Mouse (Mus musculus): Measurements from ENCODE around the gene Ss18l1. TPM values are rescaled to one million over a fixed set of nuclear protein-coding genes. Genes with fewer than 3 reads are reported as not detected.

Gene Ss18l1
- total and polyA plus RNA-seq, 2 experiments, result 2.0 to 4.6 TPM

- DNase-seq (ENCODE audit: extremely low read depth, low read depth, low spot score), result no peak
- TF ChIP-seq CTCF (IDR thresholded peaks at IDR 0.05; ENCODE audit: low read depth, low read length) (no peak), POLR2A (IDR thresholded peaks at IDR 0.05; ENCODE audit: extremely low read depth, insufficient read depth, low read length) (no peak)
- WGBS, result 69% methylated on average over 17 of the region's 17 CpGs
- Histone ChIP-seq H3K36me3 (ENCODE audit: control insufficient read depth, insufficient read depth, low read length) (no peaks in the 10 kb centered on the region), H3K27me3 (ENCODE audit: control insufficient read depth, insufficient read depth, low read length) (no peaks in the 10 kb centered on the region), H3K4me1 (ENCODE audit: control insufficient read depth, insufficient read depth, low read length) (peaks cover 5% of the 10 kb centered on the region), H3K9ac (ENCODE audit: low read depth, low read length) (no peak overlapping the region), H3K79me2 (ENCODE audit: control insufficient read depth, insufficient read depth, low read length) (peaks cover under 1% of the 10 kb centered on the region; the same call in 1 of the 2 replicates), H3K27ac (replicated peaks; ENCODE audit: insufficient read depth, low read depth, low read length) (no peak overlapping the region), H3K4me3 (ENCODE audit: insufficient read depth, low read depth, low read length) (no peak overlapping the region)
Measured at GRCm38 (mm10) chr2:180113909-180114890, 71.9 kb downstream of the Ss18l1 start.

DNA sequence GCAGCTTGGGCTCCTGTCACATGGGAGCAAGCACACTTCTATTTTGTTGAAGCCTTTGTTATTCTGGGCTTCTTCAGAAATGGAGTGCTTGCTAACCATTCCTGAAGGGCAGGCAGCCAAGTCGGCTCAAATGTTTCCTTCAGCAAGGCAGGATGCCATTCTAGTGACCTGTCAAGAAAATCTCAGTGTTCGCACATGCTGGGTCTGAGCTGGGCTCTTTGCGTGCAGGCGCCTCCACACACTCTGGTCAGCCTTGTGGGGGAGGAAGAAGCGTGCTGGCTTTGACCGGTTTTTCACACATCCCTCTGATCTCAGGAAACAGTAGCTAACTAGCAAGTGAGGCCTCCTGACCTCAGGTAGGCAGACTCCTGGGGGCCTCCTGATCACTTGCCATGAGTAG is 73.0 kb downstream of the Ss18l1 start:
- Histone ChIP-seq H3K36me3 (ENCODE audit: control insufficient read depth, insufficient read depth, low read length) (no peaks in the 10 kb centered on the region), H3K9ac (ENCODE audit: low read depth, low read length) (no peak overlapping the region), H3K79me2 (ENCODE audit: control insufficient read depth, insufficient read depth, low read length) (peaks cover 10% of the 10 kb centered on the region), H3K4me1 (ENCODE audit: control insufficient read depth, insufficient read depth, low read length) (peaks cover 10% of the 10 kb centered on the region), H3K27ac (replicated peaks; ENCODE audit: insufficient read depth, low read depth, low read length) (no peak overlapping the region), H3K27me3 (ENCODE audit: control insufficient read depth, insufficient read depth, low read length) (no peaks in the 10 kb centered on the region), H3K4me3 (ENCODE audit: insufficient read depth, low read depth, low read length) (no peak overlapping the region)
- 68% methylated on average over 6 of the region's 6 CpGs for WGBS
- no peak for TF ChIP-seq POLR2A (IDR thresholded peaks at IDR 0.05; ENCODE audit: extremely low read depth, insufficient read depth, low read length)
- TF ChIP-seq CTCF (IDR thresholded peaks at IDR 0.05; ENCODE audit: low read depth, low read length), result no peak
- no peak for DNase-seq (ENCODE audit: extremely low read depth, low read depth, low spot score)

DNA sequence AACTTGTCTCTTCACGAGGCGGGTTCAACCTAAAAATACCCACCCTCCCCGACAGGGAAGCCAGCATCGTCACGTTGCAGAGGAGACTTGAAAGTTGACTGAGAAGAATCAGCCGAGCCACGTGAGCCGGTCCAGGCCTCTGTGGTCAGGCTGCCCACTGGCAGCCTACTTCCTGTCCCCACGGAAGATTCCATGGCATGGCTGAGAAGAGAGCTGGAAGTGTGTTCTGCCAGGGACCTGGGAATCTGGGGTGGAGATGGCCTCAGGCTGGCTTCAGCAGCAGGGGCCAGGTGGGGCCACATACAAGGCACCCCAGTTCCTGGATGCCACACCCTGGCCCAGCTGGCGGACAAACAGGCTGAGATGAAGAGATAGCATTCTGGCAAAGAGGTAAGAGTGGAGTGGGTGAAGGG is 73.8 kb downstream of the Ss18l1 start:
- H3K9ac ChIP-seq (ENCODE audit: low read depth, low read length), result no peak overlapping the region
- peaks cover 12% of the 10 kb centered on the region for H3K4me1 ChIP-seq (ENCODE audit: control insufficient read depth, insufficient read depth, low read length)
- WGBS, result 76% methylated on average over 10 of the region's 10 CpGs
- H3K27ac ChIP-seq (replicated peaks; ENCODE audit: insufficient read depth, low read depth, low read length), result no peak overlapping the region
- no peak for DNase-seq (ENCODE audit: extremely low read depth, low read depth, low spot score)
- H3K4me3 ChIP-seq (ENCODE audit: insufficient read depth, low read depth, low read length), result no peak overlapping the region
- no peaks in the 10 kb centered on the region for H3K27me3 ChIP-seq (ENCODE audit: control insufficient read depth, insufficient read depth, low read length)
- TF ChIP-seq CTCF (IDR thresholded peaks at IDR 0.05; ENCODE audit: low read depth, low read length), result no peak
- no peak for TF ChIP-seq POLR2A (IDR thresholded peaks at IDR 0.05; ENCODE audit: extremely low read depth, insufficient read depth, low read length)
- peaks cover 13% of the 10 kb centered on the region for H3K79me2 ChIP-seq (ENCODE audit: control insufficient read depth, insufficient read depth, low read length)
- no peaks in the 10 kb centered on the region for H3K36me3 ChIP-seq (ENCODE audit: control insufficient read depth, insufficient read depth, low read length)

DNA sequence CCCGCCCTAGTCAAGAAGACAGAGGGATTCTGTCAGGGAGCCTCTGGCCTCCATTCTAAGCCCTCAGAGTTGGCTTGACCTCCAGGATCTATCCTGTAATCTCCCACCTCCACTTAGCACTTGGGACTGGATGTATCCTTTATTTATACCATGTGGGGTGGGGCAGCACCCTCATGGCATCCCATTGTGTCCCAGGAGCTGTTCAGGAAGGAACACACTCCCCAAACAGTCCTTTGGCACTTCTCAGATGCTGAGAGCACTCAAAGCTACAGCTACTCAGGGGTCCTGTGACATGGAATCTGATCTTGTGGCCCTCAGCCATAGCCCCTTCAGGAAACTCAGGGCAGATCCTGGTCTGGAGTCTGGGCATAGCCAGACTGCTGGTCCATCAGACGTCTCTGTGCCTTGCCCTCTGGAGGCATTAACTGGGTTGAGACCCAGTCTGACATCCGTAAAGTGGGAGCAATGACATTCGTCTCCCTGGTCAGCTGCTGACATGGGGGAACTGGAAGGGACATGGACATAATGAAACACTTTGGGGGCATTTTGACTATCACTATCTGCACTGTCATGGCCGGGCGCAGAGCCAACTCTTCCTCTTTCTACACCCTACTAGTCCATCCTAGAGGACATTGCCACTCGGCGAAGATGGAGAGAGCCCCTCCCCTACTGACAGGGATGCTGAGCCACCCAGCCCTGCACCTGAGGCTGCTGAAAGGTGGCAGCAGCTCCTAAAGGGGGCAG is 74.6 kb downstream of the Ss18l1 start:
- WGBS, result 72% methylated on average over 8 of the region's 8 CpGs
- TF ChIP-seq CTCF (IDR thresholded peaks at IDR 0.05; ENCODE audit: low read depth, low read length) (no peak), POLR2A (IDR thresholded peaks at IDR 0.05; ENCODE audit: extremely low read depth, insufficient read depth, low read length) (no peak)
- no peak for DNase-seq (ENCODE audit: extremely low read depth, low read depth, low spot score)
- Histone ChIP-seq H3K4me3 (ENCODE audit: insufficient read depth, low read depth, low read length) (no peak overlapping the region), H3K36me3 (ENCODE audit: control insufficient read depth, insufficient read depth, low read length) (no peaks in the 10 kb centered on the region), H3K27ac (replicated peaks; ENCODE audit: insufficient read depth, low read depth, low read length) (no peak overlapping the region), H3K9ac (ENCODE audit: low read depth, low read length) (no peak overlapping the region), H3K27me3 (ENCODE audit: control insufficient read depth, insufficient read depth, low read length) (no peaks in the 10 kb centered on the region), H3K4me1 (ENCODE audit: control insufficient read depth, insufficient read depth, low read length) (peaks cover 12% of the 10 kb centered on the region), H3K79me2 (ENCODE audit: control insufficient read depth, insufficient read depth, low read length) (peaks cover 13% of the 10 kb centered on the region)

GRCm38 (mm10) chr2:180117485-180118194 is 75.3 kb downstream of the Ss18l1 start:
- Histone ChIP-seq H3K27me3 (ENCODE audit: control insufficient read depth, insufficient read depth, low read length) (no peaks in the 10 kb centered on the region), H3K79me2 (ENCODE audit: control insufficient read depth, insufficient read depth, low read length) (peaks cover 13% of the 10 kb centered on the region), H3K27ac (replicated peaks; ENCODE audit: insufficient read depth, low read depth, low read length) (no peak overlapping the region), H3K36me3 (ENCODE audit: control insufficient read depth, insufficient read depth, low read length) (no peaks in the 10 kb centered on the region), H3K4me3 (ENCODE audit: insufficient read depth, low read depth, low read length) (no peak overlapping the region), H3K4me1 (ENCODE audit: control insufficient read depth, insufficient read depth, low read length) (peaks cover 12% of the 10 kb centered on the region), H3K9ac (ENCODE audit: low read depth, low read length) (no peak overlapping the region)
- no peak for TF ChIP-seq CTCF (IDR thresholded peaks at IDR 0.05; ENCODE audit: low read depth, low read length)
- no peak for TF ChIP-seq POLR2A (IDR thresholded peaks at IDR 0.05; ENCODE audit: extremely low read depth, insufficient read depth, low read length)
- 45% methylated on average over 13 of the region's 13 CpGs for WGBS
- DNase-seq (ENCODE audit: extremely low read depth, low read depth, low spot score), result no peak

All from liver, adult 2 months (tissue).